Mouse (Mus musculus) erythroid progenitor cell, adult 5-6 weeks (primary cell): Measurements from ENCODE around the gene Il20. TPM values are rescaled to one million over a fixed set of nuclear protein-coding genes. Genes with fewer than 3 reads are reported as not detected.

Experiments
- ATAC-seq: replicated peaks from 2 replicates; pipeline ENCODE4 v1.8.0; 2016; ENCODE audit warnings: moderate number of reproducible peaks, mild to moderate bottlenecking, moderate TSS enrichment, inconsistent platforms; ENCODE audit not compliant: poor library complexity, low FRiP score, severe bottlenecking
- total RNA-seq, 2 experiments: library from RNA; stranded (forward) in 1 of 2; stranded (reverse) in 1 of 2; fragments of 150-400 nt in 1 of 2; fragments of 186-747, 209-891 nt in 1 of 2; gene quantifications; 2 replicates each; pipeline versions ENCODE4 v1.2.3 to v1.2.4; 2015 to 2017; ENCODE audit warnings: low replicate concordance in 2 of 2

The Il20 gene
- total RNA-seq (2015; ENCODE audit: low replicate concordance) (not detected in 2 replicates), total RNA-seq (2017; ENCODE audit: low replicate concordance) (not detected in 2 replicates)

GRCm38 (mm10) chr1:130911401-130912010 is at the start of gene Il20:
Il20 (minus strand) TSS chr1:130911451.
- ATAC-seq: no peak

GRCm38 (mm10) chr1:130946920-130947319 is 35.7 kb upstream of the Il20 start:
- ATAC-seq: no peak

- no peak for ATAC-seq
These were observed 30.6 kb upstream of the Il20 start for GRCm38 (mm10) chr1:130941801-130942200.

GRCm38 (mm10) chr1:130940065-130940687 is 28.9 kb upstream of the Il20 start, which contains the start of gene Il19:
Il19 (minus strand) TSS chr1:130940115.
- ATAC-seq: no peak

- ATAC-seq: no peak
These were observed 26.9 kb upstream of the Il20 start for GRCm38 (mm10) chr1:130938192-130938591.

- ATAC-seq: no peak
These were observed 25.9 kb upstream of the Il20 start for GRCm38 (mm10) chr1:130937170-130937569.

- no peak for ATAC-seq
These were observed 25.1 kb upstream of the Il20 start for GRCm38 (mm10) chr1:130936351-130936750.

GRCm38 (mm10) chr1:130926484-130926883 is 15.2 kb upstream of the Il20 start:
- no peak for ATAC-seq

- ATAC-seq: no peak
These were observed 7.2 kb upstream of the Il20 start for GRCm38 (mm10) chr1:130918323-130918980.

GRCm38 (mm10) chr1:130902505-130902904 is 8.7 kb downstream of the Il20 start:
- no peak for ATAC-seq

- no peak for ATAC-seq
These were observed 16.8 kb downstream of the Il20 start for GRCm38 (mm10) chr1:130894468-130894867.

GRCm38 (mm10) chr1:130893329-130894040 is 17.8 kb downstream of the Il20 start:
- ATAC-seq: no peak

GRCm38 (mm10) chr1:130892446-130892845 is 18.8 kb downstream of the Il20 start:
- no peak for ATAC-seq

GRCm38 (mm10) chr1:130887354-130887753 is 23.9 kb downstream of the Il20 start, which contains the start of gene Il24:
Il24 (minus strand) TSS chr1:130887454.
- ATAC-seq: no peak

GRCm38 (mm10) chr1:130883146-130883545 is 28.1 kb downstream of the Il20 start:
- no peak for ATAC-seq

GRCm38 (mm10) chr1:130879927-130880326 is 31.3 kb downstream of the Il20 start:
- no peak for ATAC-seq

- ATAC-seq: no peak
These were observed 33.2 kb downstream of the Il20 start for GRCm38 (mm10) chr1:130877889-130878614.

GRCm38 (mm10) chr1:130876931-130877509 is 34.2 kb downstream of the Il20 start:
- ATAC-seq: no peak

- ATAC-seq: no peak
These were observed 35.3 kb downstream of the Il20 start for GRCm38 (mm10) chr1:130875910-130876309.
